Mouse (Mus musculus) hindbrain, embryonic 10.5 days (tissue): ENCODE data around the gene Ccdc3. TPM values are rescaled to one million over a fixed set of nuclear protein-coding genes. Genes with fewer than 3 reads are reported as not detected.

ENCODE experiments used
- DNase-seq: peaks from one replicate; pipeline ENCODE4 v3.0.0-alpha.2; 2017; ENCODE audit warnings: low spot score
- H3K27ac ChIP-seq: fragments of 300-500 bp; sonication (generic); 2 replicates; pipeline ENCODE4 v1.5.1; 2016; ENCODE audit warnings: mild to moderate bottlenecking, moderate library complexity
- H3K27me3 ChIP-seq: fragments of 300-500 bp; sonication (generic); 2 replicates; pipeline ENCODE4 v1.6.1; 2016; ENCODE audit warnings: mild to moderate bottlenecking; ENCODE audit not compliant: poor library complexity, insufficient read depth, severe bottlenecking
- H3K36me3 ChIP-seq: fragments of 300-500 bp; sonication (generic); 2 replicates; pipeline ENCODE4 v1.6.1; 2016; ENCODE audit warnings: mild to moderate bottlenecking, moderate library complexity
- H3K4me1 ChIP-seq: fragments of 300-500 bp; sonication (generic); replicated peaks from 2 replicates; pipeline ENCODE4 v1.6.1; 2016; ENCODE audit warnings: mild to moderate bottlenecking
- H3K4me3 ChIP-seq: fragments of 300-500 bp; sonication (generic); 2 replicates; pipeline ENCODE4 v1.5.1; 2016; ENCODE audit warnings: mild to moderate bottlenecking, moderate library complexity
- H3K9me3 ChIP-seq: fragments of 300-500 bp; sonication (generic); 2 replicates; pipeline ENCODE4 v1.6.1; 2016; ENCODE audit warnings: mild to moderate bottlenecking, moderate library complexity
- WGBS: fragments of 180-500 bp; shearing (Covaris S2); methylation state at CpG from one replicate; pipeline ENCODE4 v1.1.7; 2016; 5-methylcytosine and 5-hydroxymethylcytosine counted together
- polyA plus RNA-seq: library from polyadenylated mRNA; unstranded; fragments of >200 nt; fragmentation: Nextera tagmentation; extraction: Ambion mirVana; gene quantifications from 2 replicates; pipeline ENCODE4 v1.2.1, GENCODE M21; 2016

Ccdc3 gene
- polyA plus RNA-seq, 1 experiment from 2014 or later: 6.9 TPM

DNA sequence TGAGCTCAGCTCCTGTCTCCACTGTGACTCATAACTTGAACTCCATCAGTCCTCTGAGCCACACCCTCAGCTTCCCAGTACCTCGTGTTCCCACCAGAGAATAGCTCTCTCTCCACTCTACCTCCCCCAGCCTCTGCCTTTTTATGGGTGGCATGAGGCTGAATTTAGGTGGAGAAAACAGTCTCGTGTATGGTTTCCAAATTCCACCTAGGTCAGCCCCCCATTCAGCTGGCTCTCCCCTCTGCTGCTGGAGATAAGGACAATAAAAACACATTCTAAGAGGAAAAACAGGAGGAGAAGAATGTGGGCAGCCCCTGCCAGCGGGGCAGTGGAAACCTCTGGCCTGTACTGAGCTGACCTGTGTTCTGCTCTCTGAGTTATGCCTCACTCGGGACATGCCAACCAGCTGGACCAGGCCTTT, 28.4 kb downstream of the Ccdc3 start:
- H3K4me1 ChIP-seq: 0 out of 2 replicates have a peak, but pooled peaks cover 3% of the 10 kb centered on the region
- 62% methylated on average over 4 of the region's 4 CpGs for WGBS
- no peak for DNase-seq
- H3K4me3 ChIP-seq: no peak overlapping the region
- no peaks in the 10 kb centered on the region for H3K27me3 ChIP-seq
- no peaks in the 10 kb centered on the region for H3K9me3 ChIP-seq
- no peaks in the 10 kb centered on the region for H3K36me3 ChIP-seq
- H3K27ac ChIP-seq: no peak overlapping the region

DNA sequence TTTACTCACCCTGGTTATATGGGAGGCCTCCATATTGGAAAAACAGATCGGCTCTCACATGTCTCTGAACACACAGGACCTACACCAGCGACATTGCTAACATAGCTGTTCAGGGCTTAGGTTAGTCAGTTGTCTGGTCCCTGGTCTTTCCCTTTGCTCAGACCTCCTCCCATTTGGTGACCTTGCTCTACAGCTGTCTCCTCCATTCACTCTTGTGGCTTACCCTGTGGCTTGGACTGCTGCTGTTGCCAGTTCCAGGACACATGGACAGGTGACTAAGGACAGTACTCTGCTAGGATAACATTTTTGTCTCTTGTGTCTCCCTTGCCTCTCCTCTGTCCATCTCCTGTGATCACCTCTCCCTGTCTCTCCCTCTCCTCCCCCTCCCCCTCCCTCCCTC, 29.2 kb downstream of the Ccdc3 start:
- 91% methylated on average over 2 of the region's 2 CpGs for WGBS
- Histone ChIP-seq H3K9me3 (no peaks in the 10 kb centered on the region), H3K27me3 (no peaks in the 10 kb centered on the region), H3K4me3 (no peak overlapping the region), H3K4me1 (0 out of 2 replicates have a peak, but pooled peaks cover 3% of the 10 kb centered on the region), H3K36me3 (no peaks in the 10 kb centered on the region), H3K27ac (no peak overlapping the region)
- DNase-seq: no peak

DNA sequence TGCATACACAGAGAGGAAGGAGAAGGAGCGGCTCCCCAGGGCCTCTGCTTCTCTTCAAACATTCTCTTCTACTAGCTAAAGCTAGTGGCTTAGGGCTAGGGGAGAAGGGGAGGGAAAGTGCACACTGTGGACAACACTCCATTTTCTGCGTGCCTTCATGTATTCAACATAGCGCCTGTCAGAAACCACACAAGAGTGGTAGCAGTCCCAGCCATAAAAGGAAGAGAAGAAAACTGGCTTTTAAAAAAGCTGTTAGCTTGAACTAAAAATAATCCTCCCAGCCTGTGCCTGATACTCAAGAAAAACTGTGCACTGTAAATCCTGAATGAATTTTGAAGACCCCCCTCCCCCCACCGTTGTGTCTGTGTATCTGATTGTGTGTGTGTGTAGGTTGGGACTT, 33.2 kb downstream of the Ccdc3 start:
- no peaks in the 10 kb centered on the region for H3K9me3 ChIP-seq
- 82% methylated on average over 4 of the region's 4 CpGs for WGBS
- no peak for DNase-seq
- H3K36me3 ChIP-seq: no peaks in the 10 kb centered on the region
- no peaks in the 10 kb centered on the region for H3K27me3 ChIP-seq
- no peak overlapping the region for H3K27ac ChIP-seq
- H3K4me1 ChIP-seq: no peaks in the 10 kb centered on the region
- no peak overlapping the region for H3K4me3 ChIP-seq

DNA sequence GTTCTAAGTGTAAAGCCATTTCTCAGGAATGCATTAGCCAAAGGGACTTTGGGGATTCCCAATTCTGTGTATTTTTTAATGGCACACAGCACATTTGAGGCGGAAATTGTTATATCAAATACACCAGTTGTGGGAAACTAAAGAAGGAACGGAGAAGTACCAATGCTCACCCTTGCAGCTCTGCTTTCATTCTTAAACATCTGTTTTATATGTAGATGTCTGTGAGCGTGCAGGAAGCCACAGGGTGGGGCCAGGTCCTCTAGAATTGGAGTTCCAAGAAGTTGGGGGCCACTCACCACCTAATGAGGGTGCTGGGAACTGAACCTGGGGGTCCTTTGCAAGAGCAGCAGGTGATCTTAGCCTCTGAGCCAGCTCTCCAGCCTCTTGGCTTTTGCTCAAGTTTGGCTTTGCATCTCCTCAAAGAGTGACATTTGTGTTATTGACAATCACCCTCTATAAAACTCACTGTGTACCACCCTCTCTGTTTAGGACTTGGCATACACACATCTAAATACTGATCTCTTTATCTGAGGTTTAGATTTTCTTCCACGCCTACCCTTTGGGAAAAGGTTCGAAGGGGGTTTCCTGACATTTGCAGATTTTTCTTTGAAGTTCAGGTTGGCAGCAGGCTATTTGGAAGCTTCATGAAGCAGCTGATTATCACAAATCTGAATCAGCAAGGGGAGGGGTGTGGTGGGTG, 33.9 kb downstream of the Ccdc3 start:
- Histone ChIP-seq H3K4me1 (no peaks in the 10 kb centered on the region), H3K9me3 (no peaks in the 10 kb centered on the region), H3K27me3 (no peaks in the 10 kb centered on the region), H3K4me3 (no peak overlapping the region), H3K36me3 (no peaks in the 10 kb centered on the region), H3K27ac (no peak overlapping the region)
- DNase-seq: no peak
- 76% methylated on average over 5 of the region's 5 CpGs for WGBS

DNA sequence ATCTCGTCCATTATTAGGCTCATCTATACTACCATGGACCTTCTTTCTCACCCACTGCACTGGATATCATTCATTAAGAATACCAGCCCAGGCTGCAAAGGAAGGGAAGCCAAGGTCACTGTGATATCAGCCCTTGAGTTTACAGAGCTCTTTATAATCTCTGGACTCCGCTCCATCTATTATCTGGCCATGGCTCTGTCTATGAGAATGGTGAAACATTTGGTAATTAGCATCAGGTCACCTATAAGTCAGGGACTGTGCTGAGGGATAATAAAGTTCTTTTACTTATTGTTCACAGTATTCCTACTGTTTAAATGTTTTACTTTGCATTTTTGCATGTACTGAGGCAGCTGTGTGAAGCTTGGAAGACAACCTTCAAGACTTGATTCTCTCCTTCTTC, 35.2 kb downstream of the Ccdc3 start:
- no peak for DNase-seq
- H3K4me1 ChIP-seq: no peaks in the 10 kb centered on the region
- H3K36me3 ChIP-seq: no peaks in the 10 kb centered on the region
- H3K4me3 ChIP-seq: no peak overlapping the region
- H3K27ac ChIP-seq: no peak overlapping the region
- H3K27me3 ChIP-seq: no peaks in the 10 kb centered on the region
- H3K9me3 ChIP-seq: no peaks in the 10 kb centered on the region
- WGBS: 86% methylated on average over 2 of the region's 2 CpGs

DNA sequence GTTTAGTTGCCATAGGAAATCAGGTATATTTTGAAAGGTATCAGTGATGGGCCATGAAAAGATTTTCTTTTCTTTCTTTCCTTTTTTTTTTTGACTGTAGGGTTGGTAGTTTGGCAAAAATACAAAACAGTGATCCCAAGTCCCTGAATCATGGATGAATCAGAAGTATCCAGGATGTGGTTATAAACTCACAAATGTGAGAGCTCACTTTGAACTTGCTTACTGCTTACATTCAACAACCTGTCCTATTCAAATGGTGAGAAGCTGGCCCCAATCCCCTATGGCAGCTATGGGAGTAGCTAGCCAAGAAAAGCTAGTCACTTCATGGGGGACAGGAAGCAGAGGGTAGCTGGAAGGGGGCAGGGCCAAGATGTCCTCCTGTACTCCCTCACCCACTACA, 37.1 kb downstream of the Ccdc3 start:
- Histone ChIP-seq H3K4me3 (no peak overlapping the region), H3K27me3 (no peaks in the 10 kb centered on the region), H3K36me3 (no peaks in the 10 kb centered on the region), H3K9me3 (no peaks in the 10 kb centered on the region), H3K4me1 (no peaks in the 10 kb centered on the region), H3K27ac (no peak overlapping the region)
- no peak for DNase-seq

DNA sequence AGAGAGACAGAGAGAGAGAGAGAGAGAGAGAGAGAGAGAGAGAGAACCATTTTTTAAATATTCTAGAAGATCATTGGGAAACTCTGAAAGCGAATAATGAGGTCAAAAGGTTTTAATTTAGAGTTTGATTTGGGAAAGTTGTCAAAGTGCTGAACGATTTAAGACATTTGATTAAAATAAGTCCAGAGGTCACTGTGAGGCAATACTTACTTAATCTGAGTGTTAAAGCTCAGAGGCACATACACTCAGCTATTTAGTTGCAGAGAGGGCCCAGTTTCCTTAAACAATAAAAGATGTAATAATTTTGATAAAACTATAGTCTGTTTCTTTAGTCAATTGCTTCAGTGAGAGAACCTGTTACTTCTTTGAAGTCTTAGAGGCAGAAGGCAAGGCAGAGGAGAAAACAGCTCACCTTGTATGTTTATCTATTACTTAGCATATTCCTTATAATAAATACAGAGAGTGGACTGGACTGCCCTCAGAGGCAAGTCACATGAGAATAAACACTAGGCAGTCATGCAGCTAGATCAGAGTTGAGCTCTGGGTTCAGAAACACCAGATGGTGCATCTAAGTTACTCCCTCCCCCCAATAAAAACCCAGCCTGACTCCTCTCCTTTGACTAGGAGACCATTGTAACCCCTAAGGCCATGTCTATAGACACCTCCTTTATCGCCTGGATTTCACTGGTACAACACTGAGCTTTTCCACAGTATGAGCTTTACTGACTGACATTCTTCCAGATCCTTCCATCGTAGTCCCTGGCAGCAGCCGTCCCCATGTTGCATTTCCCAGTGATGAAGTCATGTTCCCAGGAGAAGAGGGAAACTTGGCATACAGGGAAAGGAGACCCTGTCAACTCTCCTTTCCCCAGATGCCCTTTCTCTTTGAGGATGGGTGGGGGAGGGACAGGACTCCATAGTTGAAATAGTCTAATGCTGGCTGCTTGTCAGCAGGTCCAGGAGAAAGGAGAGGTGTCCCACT, 44.2 kb downstream of the Ccdc3 start:
- WGBS: 76% methylated on average over 5 of the region's 5 CpGs
- no peak overlapping the region for H3K27ac ChIP-seq

DNA sequence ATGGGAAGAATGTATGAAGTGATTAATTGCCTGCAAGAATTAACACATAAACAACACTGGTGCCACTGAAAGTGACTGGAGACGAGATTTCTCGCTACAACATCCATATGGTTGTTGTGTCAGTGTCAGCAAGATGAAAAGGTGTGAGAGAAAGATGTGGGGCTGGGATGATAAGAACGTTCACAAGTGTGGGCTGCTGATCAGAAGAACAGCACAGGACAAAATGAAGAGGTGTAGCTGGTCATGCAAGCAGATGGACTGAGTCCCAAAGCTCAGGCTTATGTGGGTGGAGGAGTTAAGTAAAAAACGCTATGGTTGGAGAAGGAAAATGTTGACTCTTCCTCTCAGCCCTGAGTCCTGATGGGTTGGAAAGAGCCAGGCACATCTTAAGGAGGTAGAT, 46.6 kb downstream of the Ccdc3 start:
- Histone ChIP-seq H3K27ac (no peak overlapping the region), H3K9me3 (no peaks in the 10 kb centered on the region), H3K4me3 (no peak overlapping the region), H3K36me3 (no peaks in the 10 kb centered on the region), H3K27me3 (no peaks in the 10 kb centered on the region), H3K4me1 (peaks cover 13% of the 10 kb centered on the region; the same call in 1 of the 2 replicates)
- 84% methylated on average over 4 of the region's 4 CpGs for WGBS
- no peak for DNase-seq

More for the DNA sequence above, 44.2 kb downstream of the Ccdc3 start:
- no peaks in the 10 kb centered on the region for H3K36me3 ChIP-seq
- H3K27me3 ChIP-seq: no peaks in the 10 kb centered on the region
- H3K4me3 ChIP-seq: no peak overlapping the region
- no peaks in the 10 kb centered on the region for H3K9me3 ChIP-seq
- peaks cover 13% of the 10 kb centered on the region; the same call in 1 of the 2 replicates for H3K4me1 ChIP-seq
- DNase-seq: no peak

DNA sequence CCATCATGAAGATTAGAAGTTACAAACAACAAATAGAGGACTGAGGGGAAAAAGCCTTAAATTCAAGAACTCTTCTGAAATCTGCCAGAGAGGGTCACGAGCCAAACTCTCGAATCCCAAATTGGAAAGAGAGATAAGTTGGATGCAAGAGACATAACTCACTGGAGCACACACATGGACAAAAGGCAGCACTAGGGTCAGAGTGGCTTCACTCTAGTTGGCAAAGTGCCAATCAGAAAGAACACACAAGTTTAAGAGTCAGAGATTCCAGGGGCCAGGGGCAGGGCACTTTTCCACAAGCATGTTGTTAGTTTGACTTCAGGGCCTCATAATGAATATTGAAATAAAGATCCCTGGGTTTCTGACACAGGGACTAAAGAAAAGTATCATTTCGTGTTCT, 48.1 kb downstream of the Ccdc3 start:
- Histone ChIP-seq H3K27ac (no peak overlapping the region), H3K27me3 (no peaks in the 10 kb centered on the region), H3K4me1 (0 out of 2 replicates have a peak, but pooled peaks cover 6% of the 10 kb centered on the region), H3K9me3 (no peaks in the 10 kb centered on the region), H3K36me3 (no peaks in the 10 kb centered on the region), H3K4me3 (no peak overlapping the region)
- DNase-seq: no peak
- WGBS: 91% methylated on average over 3 of the region's 3 CpGs

DNA sequence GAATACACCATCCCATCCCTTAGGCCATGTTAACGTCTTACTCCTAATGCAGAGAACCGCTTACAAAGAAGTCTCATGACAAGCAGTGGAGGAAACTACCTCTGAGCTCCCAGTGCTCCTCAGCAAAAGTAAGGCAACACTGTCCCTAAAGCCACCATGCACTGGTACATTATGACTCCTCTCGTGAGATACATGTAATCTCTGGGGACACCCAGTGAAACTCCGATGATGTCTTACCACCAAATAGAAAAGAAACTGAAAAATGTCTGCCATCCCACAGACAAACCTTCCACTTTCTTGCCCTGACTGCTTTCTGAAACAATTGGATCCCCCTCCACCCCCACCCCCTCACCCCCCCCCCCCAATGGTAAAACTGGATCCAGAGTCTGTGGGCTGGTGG, 54.6 kb downstream of the Ccdc3 start:
- H3K9me3 ChIP-seq: no peaks in the 10 kb centered on the region
- no peak overlapping the region for H3K27ac ChIP-seq
- no peaks in the 10 kb centered on the region for H3K36me3 ChIP-seq
- no peak overlapping the region for H3K4me3 ChIP-seq
- no peak for DNase-seq
- 88% methylated on average over 4 of the region's 4 CpGs for WGBS
- 0 out of 2 replicates have a peak, but pooled peaks cover 3% of the 10 kb centered on the region for H3K4me1 ChIP-seq
- no peaks in the 10 kb centered on the region for H3K27me3 ChIP-seq

DNA sequence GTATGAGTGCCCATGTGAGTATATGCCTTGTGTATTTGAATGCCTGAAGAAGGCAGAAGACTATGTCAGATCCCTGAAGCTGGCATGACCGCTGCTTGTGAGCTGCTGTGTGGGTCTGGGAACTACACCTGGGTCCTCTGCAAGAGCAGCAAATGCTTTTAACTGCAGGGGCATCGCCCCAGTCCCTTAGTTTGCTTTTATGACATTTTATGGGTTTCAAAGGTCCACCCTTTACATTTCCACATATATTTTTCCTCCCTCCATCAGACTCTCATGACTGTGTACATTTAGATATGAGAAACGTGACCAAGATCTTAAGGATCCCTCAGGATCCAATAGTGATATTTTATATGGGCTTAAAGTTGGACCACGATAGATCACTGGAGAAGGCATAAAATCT, 55.5 kb downstream of the Ccdc3 start:
- Histone ChIP-seq H3K4me3 (no peak overlapping the region), H3K36me3 (no peaks in the 10 kb centered on the region), H3K27ac (no peak overlapping the region), H3K9me3 (no peaks in the 10 kb centered on the region), H3K27me3 (no peaks in the 10 kb centered on the region), H3K4me1 (0 out of 2 replicates have a peak, but pooled peaks cover 3% of the 10 kb centered on the region)
- DNase-seq: no peak
- WGBS: 85% methylated on average over 4 of the region's 4 CpGs

DNA sequence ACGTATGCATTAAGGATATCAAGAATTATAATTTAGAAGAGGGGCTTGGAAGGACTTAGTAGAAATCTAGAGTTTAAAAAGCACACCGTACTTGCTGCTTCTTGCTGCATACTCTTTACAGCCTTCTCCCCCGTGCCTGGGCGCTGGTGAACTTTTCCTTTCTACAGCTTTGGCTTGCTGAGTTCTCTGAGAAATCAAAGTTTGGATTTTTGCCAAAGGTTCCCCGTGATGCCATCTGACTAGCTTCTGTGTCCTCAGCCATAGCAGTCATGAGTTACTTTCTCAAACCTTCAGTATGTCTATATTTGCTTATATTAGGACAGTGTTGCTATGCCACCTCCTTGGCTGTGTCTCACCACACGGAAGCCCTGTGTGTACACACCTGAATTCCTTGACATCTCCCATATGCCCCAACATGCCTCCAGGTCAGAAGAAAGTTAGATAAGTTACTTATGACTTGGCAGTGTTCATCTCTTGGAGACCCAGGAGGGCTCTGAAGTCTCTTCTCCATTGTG, 57.2 kb downstream of the Ccdc3 start:
- H3K9me3 ChIP-seq: no peaks in the 10 kb centered on the region
- no peak for DNase-seq
- 0 out of 2 replicates have a peak, but pooled peaks cover 3% of the 10 kb centered on the region for H3K4me1 ChIP-seq
- no peaks in the 10 kb centered on the region for H3K36me3 ChIP-seq
- H3K27ac ChIP-seq: no peak overlapping the region
- no peak overlapping the region for H3K4me3 ChIP-seq
- 86% methylated on average over 6 of the region's 6 CpGs for WGBS
- H3K27me3 ChIP-seq: no peaks in the 10 kb centered on the region

DNA sequence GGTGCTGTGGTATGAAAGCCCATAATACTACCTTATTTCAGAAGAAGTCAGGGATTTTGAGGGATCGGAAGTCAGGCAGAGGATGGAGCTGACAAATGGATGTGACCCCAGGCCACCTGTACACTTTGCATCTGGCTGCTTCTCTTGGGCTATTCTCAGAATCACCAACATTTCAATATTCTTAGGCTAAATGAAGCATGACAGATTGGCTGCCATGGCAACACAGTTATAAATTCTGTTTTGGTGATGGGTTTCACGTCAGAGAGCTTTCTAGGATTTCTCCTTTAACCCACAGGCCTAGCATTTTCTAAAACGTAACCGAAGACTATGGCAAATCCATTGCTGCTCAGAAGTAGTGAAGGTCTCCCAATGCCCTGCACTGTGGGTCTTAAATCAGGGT, 59.9 kb downstream of the Ccdc3 start:
- Histone ChIP-seq H3K4me1 (0 out of 2 replicates have a peak, but pooled peaks cover 3% of the 10 kb centered on the region), H3K4me3 (no peak overlapping the region), H3K27ac (no peak overlapping the region), H3K27me3 (no peaks in the 10 kb centered on the region), H3K36me3 (no peaks in the 10 kb centered on the region), H3K9me3 (no peaks in the 10 kb centered on the region)
- WGBS: 75% methylated on average over 4 of the region's 4 CpGs
- DNase-seq: no peak
